Comparison of ENCODE assay signal across 21 mouse cellular contexts in the genomic region with DNA sequence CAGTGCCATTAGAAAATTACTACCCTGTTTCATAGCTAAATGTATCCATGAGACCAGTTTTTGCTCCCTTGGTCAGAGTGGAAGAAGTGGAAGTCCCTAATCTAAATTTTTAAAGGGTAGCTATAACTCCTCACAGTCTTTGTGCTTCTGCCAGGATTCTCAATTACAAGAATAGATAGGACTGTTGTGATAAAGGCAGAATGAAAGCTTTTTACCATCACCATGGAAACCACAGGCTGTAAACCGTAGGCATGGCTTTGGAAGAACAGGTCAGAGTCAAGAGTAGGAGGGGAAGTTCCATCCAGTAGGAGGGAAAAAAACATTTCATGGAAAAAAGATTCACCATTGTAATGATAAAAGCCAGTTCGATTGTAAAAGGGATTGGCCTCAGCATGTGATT.
"Had no signal": no experiment of that assay in that cellular context is flagged by ENCODE, and none has a peak within 500 bp of the region (broad histone marks: within the 10 kb centered on the region; RNA-seq: fewer than 3 reads in every experiment).

No protein-coding gene starts in this region.

- ATAC-seq: intestine, postnatal 0 days; liver, embryonic 12.5 days had no signal

- H3K9me3 ChIP-seq: limb, embryonic 13.5 days; liver, embryonic 12.5 days; liver, embryonic 15.5 days; lung, embryonic 15.5 days; megakaryocyte, embryonic 14.5 days; stomach, embryonic 15.5 days had no signal

- H3K36me3 ChIP-seq: limb, embryonic 13.5 days; liver, embryonic 12.5 days; liver, embryonic 15.5 days; lung, embryonic 15.5 days; stomach, embryonic 15.5 days had no signal

- H3K27ac ChIP-seq: kidney, postnatal 0 days; limb, embryonic 13.5 days; liver, embryonic 12.5 days; liver, embryonic 15.5 days; lung, embryonic 15.5 days; stomach, embryonic 15.5 days had no signal

- H3K9ac ChIP-seq: limb, embryonic 13.5 days; liver, embryonic 12.5 days; liver, embryonic 15.5 days; lung, embryonic 15.5 days; stomach, embryonic 15.5 days had no signal

- H3K4me1 ChIP-seq: limb, embryonic 13.5 days; liver, embryonic 12.5 days; liver, embryonic 15.5 days; lung, embryonic 15.5 days; megakaryocyte, embryonic 14.5 days; stomach, embryonic 15.5 days had no signal

- H3K27me3 ChIP-seq: liver, embryonic 12.5 days; stomach, embryonic 15.5 days had no signal

- H3K4me3 ChIP-seq: limb, embryonic 13.5 days; liver, embryonic 12.5 days; liver, embryonic 15.5 days; lung, embryonic 15.5 days; megakaryocyte, embryonic 14.5 days; stomach, embryonic 15.5 days had no signal

- H3K4me2 ChIP-seq: limb, embryonic 13.5 days; liver, embryonic 12.5 days; liver, embryonic 15.5 days; lung, embryonic 15.5 days; midbrain, embryonic 11.5 days; stomach, embryonic 15.5 days had no signal

- DNase-seq: kidney, adult 2 months; kidney, postnatal 25 days; left cerebral cortex, postnatal 4 days; liver; lung, adult 18-20 months; lung, postnatal 10 days; lung, postnatal 36 days; midbrain, embryonic 14.5 days; right cerebral cortex, adult 18-20 months; right cerebral cortex, postnatal 14 days; right cerebral cortex, postnatal 4 days; thymus, postnatal 36 days had no signal
